ENCODE assay signal across 14 mouse cellular contexts in genomic region chr15:93479445-93479844, GRCm38 (mm10).
A peak's percentile ranks its signal among the peaks of the same experiment; 100 is the strongest.
DNase-seq lines count a peak whose midpoint lies in the region; ATAC-seq lines count a peak whose summit lies in the region.
"Had no signal": no experiment of that assay in that cellular context is flagged by ENCODE, and none has a peak within 500 bp of the region (broad histone marks: within the 10 kb centered on the region; RNA-seq: fewer than 3 reads in every experiment).

No protein-coding gene starts in this region.

- no peaks in the 10 kb centered on the region for H3K9me3 ChIP-seq in hindbrain, embryonic 14.5 days (ENCODE audit: control insufficient read depth, low read length)
- no peaks in the 10 kb centered on the region for H3K9me3 ChIP-seq in hindbrain, embryonic 11.5 days (ENCODE audit: control insufficient read depth, low read length)
- H3K9me3 ChIP-seq: liver, embryonic 12.5 days had no signal

- no peak for ATAC-seq in hindbrain, embryonic 14.5 days (ENCODE audit: low FRiP score)
- no peak for ATAC-seq in hindbrain, embryonic 11.5 days (ENCODE audit: low FRiP score)
- no peak for ATAC-seq in megakaryocyte-erythroid progenitor cell, adult 5-6 weeks (replicated peaks; ENCODE audit: low FRiP score, low TSS enrichment, poor library complexity, severe bottlenecking)
- ATAC-seq: lung, postnatal 0 days had no signal

- 31% methylated on average over 4 of the region's 4 CpGs for WGBS in hindbrain, embryonic 14.5 days
- WGBS in hindbrain, embryonic 11.5 days, result 67% methylated on average over 4 of the region's 4 CpGs

- peak; percentile 33 for DNase-seq in hindbrain, embryonic 14.5 days (ENCODE audit: low spot score)
- DNase-seq in hindbrain, embryonic 11.5 days (ENCODE audit: low spot score), result no peak
- DNase-seq in 3T3-L1 (ENCODE audit: low read depth, low spot score) (peak; percentile 39), NIH3T3 (ENCODE audit: low read depth) (peak; percentile 55)
- DNase-seq in layer of hippocampus, adult 8-10 months (ENCODE audit: low spot score in 2 of 2), result peak; percentile 50 to 55
- no peak for DNase-seq in urinary bladder, postnatal 36 days (ENCODE audit: low spot score in 2 of 2)
- DNase-seq in embryo, embryonic 11 days, result no peak
- DNase-seq: adrenal gland, adult 8-10 months; cerebellum, adult 11-12 months had no signal

- H3K36me3 ChIP-seq in hindbrain, embryonic 14.5 days (replicated peaks; ENCODE audit: control insufficient read depth, insufficient read depth), result no peaks in the 10 kb centered on the region
- no peaks in the 10 kb centered on the region for H3K36me3 ChIP-seq in hindbrain, embryonic 11.5 days (ENCODE audit: control insufficient read depth, insufficient read depth, low read length)

- 0 out of 2 replicates have a peak, but pooled peaks cover 8% of the 10 kb centered on the region for H3K4me1 ChIP-seq in hindbrain, embryonic 14.5 days (replicated peaks; ENCODE audit: control insufficient read depth, insufficient read depth, low read length)
- no peaks in the 10 kb centered on the region for H3K4me1 ChIP-seq in hindbrain, embryonic 11.5 days (replicated peaks; ENCODE audit: control insufficient read depth, insufficient read depth, low read length)

- H3K9ac ChIP-seq in hindbrain, embryonic 14.5 days, result no peak overlapping the region
- no peak overlapping the region for H3K9ac ChIP-seq in hindbrain, embryonic 11.5 days (ENCODE audit: low read depth, low read length)
- H3K9ac ChIP-seq: liver, embryonic 12.5 days had no signal

- no peak overlapping the region for H3K4me3 ChIP-seq in hindbrain, embryonic 14.5 days (replicated peaks; ENCODE audit: low read length)
- no peak overlapping the region for H3K4me3 ChIP-seq in hindbrain, embryonic 11.5 days (ENCODE audit: low read depth, low read length)
- H3K4me3 ChIP-seq: liver, embryonic 12.5 days had no signal

- H3K4me2 ChIP-seq in hindbrain, embryonic 14.5 days (replicated peaks), result no peak overlapping the region
- H3K4me2 ChIP-seq in hindbrain, embryonic 11.5 days (replicated peaks; ENCODE audit: low read depth, low read length), result no peak overlapping the region
- H3K4me2 ChIP-seq: liver, embryonic 12.5 days had no signal

- H3K27me3 ChIP-seq in hindbrain, embryonic 14.5 days (ENCODE audit: control insufficient read depth, insufficient read depth, low read length), result no peaks in the 10 kb centered on the region
- H3K27me3 ChIP-seq in hindbrain, embryonic 11.5 days (ENCODE audit: control insufficient read depth, insufficient read depth, low read length), result no peaks in the 10 kb centered on the region
- H3K27me3 ChIP-seq: CH12.LX; liver, embryonic 12.5 days had no signal

- 0 out of 2 replicates have a peak overlapping the region, but pooled peaks have one; percentile 36 for H3K27ac ChIP-seq in hindbrain, embryonic 14.5 days
- no peak overlapping the region for H3K27ac ChIP-seq in hindbrain, embryonic 11.5 days (ENCODE audit: low read depth, low read length)
- H3K27ac ChIP-seq: kidney, postnatal 0 days; liver, embryonic 12.5 days had no signal

Comparison
In these comparisons a context has a peak if more than half of its experiments do, and no peak if none do; other contexts are left out.
1. DNase-seq: peak in hindbrain, embryonic 14.5 days (single experiment), 3T3-L1 (single experiment), NIH3T3 (single experiment) and layer of hippocampus, adult 8-10 months (2 of 2); none in hindbrain, embryonic 11.5 days (single experiment), urinary bladder, postnatal 36 days (0 of 2) and embryo, embryonic 11 days (single experiment).